Mouse (Mus musculus) central nervous system, embryonic 18 days (tissue): ENCODE measurements around the gene Usp21. TPM values are rescaled to one million over a fixed set of nuclear protein-coding genes. Genes with fewer than 3 reads are reported as not detected.

Experiments
- polyA plus RNA-seq: library from polyadenylated mRNA; depleted of rRNA; stranded (reverse); fragments of >200 nt; gene quantifications from 2 replicates; pipeline ENCODE4 v1.2.3, GENCODE M21; 2012; rRNA removed

Usp21 gene
- polyA plus RNA-seq = 93.2 and 96.4 TPM in 2 replicates

DNA sequence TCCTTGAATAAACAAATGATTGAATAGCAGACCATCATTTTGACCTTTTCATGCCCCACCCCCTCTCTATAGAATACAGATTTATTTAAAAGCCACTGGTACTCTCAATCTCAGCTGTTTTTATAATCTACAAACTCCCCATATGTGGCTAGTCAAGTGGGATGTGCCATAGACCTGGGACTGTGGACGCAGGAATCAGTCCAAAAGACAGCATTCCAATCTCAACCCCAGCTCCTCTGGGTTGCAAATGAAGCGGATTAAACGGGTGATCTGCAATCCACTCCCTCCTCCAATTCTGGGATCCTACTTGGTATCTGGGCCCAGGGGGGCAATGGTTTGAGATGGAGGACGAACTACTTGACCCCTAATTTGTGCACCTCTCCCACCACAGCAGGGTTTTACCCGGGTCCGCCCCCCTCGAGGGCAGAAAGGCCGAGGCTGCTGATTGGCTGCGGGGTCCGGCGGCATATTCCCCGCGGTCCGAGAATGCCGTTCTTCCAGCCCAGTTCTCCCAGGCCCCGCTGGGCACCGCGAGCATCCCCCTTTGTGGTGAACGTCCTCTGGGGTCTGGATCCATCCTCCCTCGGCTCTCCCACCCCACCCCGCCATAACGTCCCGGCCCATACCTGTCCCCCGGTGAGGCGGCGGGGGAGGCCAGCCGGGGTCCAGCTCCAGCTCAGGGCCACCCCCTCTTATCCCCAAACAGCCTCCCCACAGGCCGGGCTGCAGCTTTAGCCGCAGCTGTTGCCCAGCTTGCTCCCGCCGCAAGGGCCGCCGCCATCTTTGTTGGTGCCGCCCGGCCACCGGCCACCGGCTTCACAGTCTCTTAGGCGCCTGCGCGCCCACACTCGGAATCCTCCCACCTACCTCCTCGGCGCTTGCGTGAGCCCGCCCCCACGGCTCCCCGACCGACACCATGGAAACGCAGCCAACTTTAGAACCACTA, at the start of gene Usp21:
Gene Usp21 (minus strand): TSS at position 856 of the 946 bp plus-strand sequence.

GRCm38 (mm10) chr1:171328839-171329432, 41.1 kb upstream of the Usp21 start, which contains the start of gene Dedd:
TSS of gene Dedd (plus strand) at chr1:171329145.

GRCm38 (mm10) chr1:171294298-171295062, 6.7 kb upstream of the Usp21 start, which contains the start of gene Ufc1:
TSS of gene Ufc1 (minus strand) at chr1:171295024.

GRCm38 (mm10) chr1:171280916-171281527, 6.8 kb downstream of the Usp21 start, which contains the start of gene Ppox:
TSS of gene Ppox (minus strand) at chr1:171281186.

GRCm38 (mm10) chr1:171269848-171270572, 17.8 kb downstream of the Usp21 start, which contains the start of gene B4galt3:
TSS of gene B4galt3 (plus strand) at chr1:171270328.

DNA sequence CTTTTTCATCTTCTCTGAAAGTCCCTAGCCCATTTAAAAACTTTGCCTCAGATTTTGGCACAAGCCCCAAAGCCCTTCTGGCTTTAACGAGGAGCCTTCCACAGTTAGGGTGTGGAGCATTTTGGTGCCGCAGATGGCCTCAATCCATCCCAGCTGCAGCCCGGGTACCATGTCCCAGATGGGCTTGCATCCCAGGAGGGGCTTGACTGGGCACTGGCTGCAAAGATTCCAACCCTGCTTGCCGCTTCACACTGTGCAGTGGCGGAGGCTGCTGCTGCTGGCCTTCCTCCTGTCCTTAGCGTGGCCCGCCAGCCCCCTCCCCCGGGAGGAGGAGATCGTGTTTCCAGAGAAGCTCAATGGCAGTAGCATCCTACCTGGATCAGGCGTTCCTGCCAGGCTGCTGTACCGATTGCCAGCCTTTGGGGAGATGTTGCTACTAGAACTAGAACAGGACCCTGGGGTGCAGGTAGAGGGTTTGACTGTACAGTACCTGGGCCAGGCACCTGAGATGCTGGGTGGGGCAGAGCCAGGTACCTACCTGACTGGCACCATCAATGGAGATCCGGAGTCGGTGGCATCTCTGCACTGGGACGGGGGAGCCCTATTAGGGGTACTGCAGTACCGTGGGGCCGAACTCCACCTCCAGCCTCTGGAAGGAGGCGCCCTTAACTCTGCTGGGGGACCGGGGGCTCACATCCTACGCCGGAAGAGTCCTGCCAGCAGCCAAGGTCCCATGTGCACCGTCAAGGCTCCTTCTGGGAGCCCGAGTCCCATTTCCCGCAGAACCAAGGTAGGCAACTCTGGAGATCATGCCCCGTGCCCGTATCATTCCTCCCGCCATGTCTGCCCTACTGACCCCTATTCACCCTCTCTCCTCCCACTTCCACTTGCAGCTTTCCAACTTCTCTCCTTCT, 36.9 kb downstream of the Usp21 start, which contains the start of gene Ndufs2:
Gene Ndufs2 (minus strand): TSS at position 709 of the 914 bp plus-strand sequence.

GRCm38 (mm10) chr1:171249913-171250600, 37.7 kb downstream of the Usp21 start, which contains the start of gene Adamts4:
TSS of gene Adamts4 (plus strand) at chr1:171250421.

GRCm38 (mm10) chr1:171234126-171234525, 53.7 kb downstream of the Usp21 start, which contains the start of gene Fcer1g:
TSS of gene Fcer1g (minus strand) at chr1:171234365.

Other genes with a start within 250 kb of the Usp21 start
- gene Fcgr3, start 223.1 kb downstream of the Usp21 start, polyA plus RNA-seq = 5.2 and 7.3 TPM in 2 replicates
- gene Cfap126, start 174.1 kb downstream of the Usp21 start, polyA plus RNA-seq = 5.2 and 8.0 TPM in 2 replicates
- 233 and 246 TPM in 2 replicates for gene Sdhc, start 137.4 kb downstream of the Usp21 start, polyA plus RNA-seq
- 0.70 and 10.6 TPM in 2 replicates for gene Mpz, start 137.3 kb downstream of the Usp21 start, polyA plus RNA-seq
- 15.7 and 19.8 TPM in 2 replicates for gene Pcp4l1, start 91.7 kb downstream of the Usp21 start, polyA plus RNA-seq
- 0.03 and 0.06 TPM in 2 replicates for gene Nr1i3, start 74.0 kb downstream of the Usp21 start, polyA plus RNA-seq
- 47.7 and 50.1 TPM in 2 replicates for gene Tomm40l, start 65.5 kb downstream of the Usp21 start, polyA plus RNA-seq
- gene Apoa2, start 62.9 kb downstream of the Usp21 start, polyA plus RNA-seq = 2.4 and 3.0 TPM in 2 replicates
- gene Fcer1g, start 53.6 kb downstream of the Usp21 start, polyA plus RNA-seq = 13.6 and 15.5 TPM in 2 replicates
- 4.1 and 4.2 TPM in 2 replicates for gene Adamts4, start 37.6 kb downstream of the Usp21 start, polyA plus RNA-seq
- gene Ndufs2, start 36.6 kb downstream of the Usp21 start, polyA plus RNA-seq = 131 and 134 TPM in 2 replicates
- 90.9 and 94.0 TPM in 2 replicates for gene B4galt3, start 17.7 kb downstream of the Usp21 start, polyA plus RNA-seq
- 66.2 and 67.0 TPM in 2 replicates for gene Ppox, start 6.8 kb downstream of the Usp21 start, polyA plus RNA-seq
- 67.6 and 71.7 TPM in 2 replicates for gene Ufc1, start 7.0 kb upstream of the Usp21 start, polyA plus RNA-seq
- gene Dedd, start 41.2 kb upstream of the Usp21 start, polyA plus RNA-seq = 57.8 and 58.7 TPM in 2 replicates
- gene Nit1, start 57.7 kb upstream of the Usp21 start, polyA plus RNA-seq = 64.1 and 65.4 TPM in 2 replicates
- gene Pfdn2, start 57.7 kb upstream of the Usp21 start, polyA plus RNA-seq = 80.6 and 91.3 TPM in 2 replicates
- gene Klhdc9, start 72.8 kb upstream of the Usp21 start, polyA plus RNA-seq = 3.4 and 3.6 TPM in 2 replicates
- gene Nectin4, start 82.1 kb upstream of the Usp21 start, polyA plus RNA-seq = 2.2 and 4.1 TPM in 2 replicates
- gene Arhgap30, start 101.0 kb upstream of the Usp21 start, polyA plus RNA-seq = 0.44 and 0.48 TPM in 2 replicates
- 186 and 199 TPM in 2 replicates for gene Usf1, start 123.3 kb upstream of the Usp21 start, polyA plus RNA-seq
- gene Tstd1, start 130.9 kb upstream of the Usp21 start, polyA plus RNA-seq = 3.8 and 4.4 TPM in 2 replicates
- gene F11r, start 149.5 kb upstream of the Usp21 start, polyA plus RNA-seq = 4.3 and 5.2 TPM in 2 replicates
- gene Alyref2, start 215.5 kb upstream of the Usp21 start, polyA plus RNA-seq = 18.7 and 19.8 TPM in 2 replicates
- gene Itln1, start 247.3 kb upstream of the Usp21 start, polyA plus RNA-seq = 0.04 TPM in 1 of 2 replicates, not detected in the other